Mouse (Mus musculus) spleen, adult 10 weeks (tissue): ENCODE data around the gene Mterf1a. TPM values are rescaled to one million over a fixed set of nuclear protein-coding genes. Genes with fewer than 3 reads are reported as not detected.

Source experiments
- polyA plus RNA-seq: library from polyadenylated mRNA; stranded (reverse); fragments of 350-450 nt; fragmentation: Illumina TruSeq; extraction: RNeasy Lipid Tissue Mini Kit (QIAGEN cat#74804); gene quantifications from one replicate; pipeline ENCODE4 v1.2.3, GENCODE M21; 2015; ENCODE audit warnings: low replicate concordance; ENCODE audit not compliant: insufficient read depth

Mterf1a gene
- 20.9 TPM for polyA plus RNA-seq

DNA sequence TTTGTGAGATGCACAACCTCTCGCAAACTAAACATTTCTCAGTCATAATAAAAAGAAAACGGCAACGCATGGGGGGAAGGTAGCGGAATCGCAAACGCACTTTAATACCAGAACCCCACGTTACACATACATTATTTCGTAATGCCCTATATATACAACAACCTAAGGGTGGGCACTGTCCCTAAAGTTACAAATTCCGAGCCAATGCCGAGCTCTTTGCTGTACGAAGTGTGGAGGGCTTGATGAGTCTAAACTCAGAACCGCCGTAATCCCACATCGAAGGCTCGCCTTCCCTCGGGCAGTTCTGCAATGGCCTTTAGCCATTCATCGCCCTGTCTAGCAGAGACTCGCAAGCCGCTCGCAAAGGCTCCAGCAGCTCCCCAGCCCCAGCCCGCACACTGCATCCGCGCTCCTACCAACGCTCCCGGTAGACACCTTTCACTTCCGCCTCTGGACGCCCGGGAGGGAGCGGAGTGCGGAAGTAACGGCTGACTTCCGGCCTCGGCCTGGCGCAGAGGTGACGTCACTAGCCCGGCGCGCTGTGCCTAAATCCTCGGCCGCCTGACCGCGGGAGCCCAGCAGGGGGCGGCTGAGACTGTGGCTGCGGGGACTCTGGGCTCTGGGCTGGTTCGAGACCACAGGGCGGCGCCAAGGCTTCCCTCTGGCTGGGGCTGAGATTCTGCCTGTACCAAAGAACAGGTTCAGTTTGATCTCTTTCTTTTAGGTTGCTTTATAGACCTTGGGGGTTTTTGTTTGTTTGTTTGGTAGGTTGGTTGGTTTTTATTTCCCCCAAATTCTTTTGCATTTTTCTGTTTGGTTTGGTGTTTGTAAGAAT is at the start of gene Mterf1a:
Mterf1a (minus strand) TSS at position 475 of the 835 bp plus-strand sequence.

DNA sequence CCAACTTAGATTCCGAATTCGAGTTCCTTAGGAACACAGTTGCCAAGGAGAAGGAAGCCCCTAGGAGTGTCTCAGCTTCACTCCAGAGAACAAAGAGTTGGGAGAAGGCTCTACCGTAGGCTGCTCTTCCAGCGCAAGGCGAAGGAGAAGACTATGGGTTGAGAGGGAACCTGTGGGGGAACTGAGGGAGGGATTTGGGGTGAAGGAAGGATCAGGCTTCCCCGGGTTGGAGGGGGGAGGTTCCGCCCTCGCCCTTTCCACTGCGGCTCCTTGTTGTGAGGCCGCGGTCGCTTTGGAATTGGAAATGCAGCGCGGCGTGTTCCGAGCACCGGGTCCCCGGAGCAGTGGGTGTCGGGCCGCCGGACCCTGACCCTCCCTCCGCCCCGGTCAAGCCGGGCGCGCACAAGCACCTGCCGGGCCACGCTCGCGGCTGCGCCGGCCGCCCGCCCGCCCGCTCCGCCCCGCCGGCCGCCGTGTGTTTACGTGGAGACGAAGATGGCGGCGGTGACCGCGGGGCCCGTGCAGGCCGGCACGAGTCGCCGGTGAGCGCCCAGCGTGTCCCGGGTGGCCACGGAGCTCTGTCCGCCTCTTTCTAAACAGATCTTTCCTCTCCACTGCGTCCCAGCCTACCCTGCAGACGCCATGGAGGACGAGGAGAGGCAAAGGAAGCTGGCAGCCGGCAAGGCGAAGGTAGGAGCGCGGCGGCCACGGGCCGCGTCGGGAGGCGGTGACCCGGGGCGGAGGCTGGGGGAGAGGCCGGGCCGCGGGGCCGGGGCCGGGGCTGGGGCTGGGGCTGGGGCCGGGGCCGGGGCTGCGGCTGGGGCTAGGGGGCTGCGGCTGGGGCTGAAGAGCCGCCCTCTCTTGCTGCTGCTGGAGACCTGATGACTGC is 34.3 kb upstream of the Mterf1a start, which contains the start of gene Akap9:
Akap9 (plus strand) TSS at position 254 of the 889 bp plus-strand sequence.

DNA sequence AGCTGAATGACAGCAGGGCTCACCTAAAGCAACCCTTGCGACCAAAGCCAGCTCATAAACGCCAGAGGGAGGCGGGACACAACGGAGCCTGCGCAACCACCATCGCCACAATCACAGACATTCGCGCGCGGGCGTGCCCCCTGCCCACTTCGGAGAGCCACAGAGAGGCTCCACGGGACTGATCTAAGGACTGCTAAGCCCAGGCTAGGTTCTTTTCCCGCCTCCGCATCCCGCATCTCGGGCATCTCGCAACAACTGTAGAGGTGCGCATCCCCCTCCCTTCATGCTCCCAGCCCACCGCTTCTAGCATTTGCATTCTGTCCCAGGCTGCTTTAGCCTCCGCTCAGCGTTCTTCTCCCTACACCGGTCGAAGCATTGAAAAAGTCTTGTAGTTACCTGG is 48.7 kb downstream of the Mterf1a start, which contains the start of gene Lrrd1:
Lrrd1 (plus strand) TSS at position 148 of the 400 bp plus-strand sequence.

Other genes with a start within 250 kb of the Mterf1a start
- gene Tmbim7, start 242.8 kb downstream of the Mterf1a start, polyA plus RNA-seq, result not detected
- gene Gatad1, start 236.7 kb downstream of the Mterf1a start, polyA plus RNA-seq, result 95.5 TPM
- 34.6 TPM for gene Ankib1, start 91.0 kb downstream of the Mterf1a start, polyA plus RNA-seq
- 95.5 TPM for gene Krit1, start 90.7 kb downstream of the Mterf1a start, polyA plus RNA-seq
- gene Lrrd1, start 48.8 kb downstream of the Mterf1a start, polyA plus RNA-seq, result not detected
- gene Akap9, start 34.1 kb upstream of the Mterf1a start, polyA plus RNA-seq, result 37.4 TPM
- 24.1 TPM for gene Cyp51, start 210.8 kb upstream of the Mterf1a start, polyA plus RNA-seq